Mouse (Mus musculus) liver, adult 2 months (tissue): Measurements from ENCODE around the gene Sdr39u1. TPM values are rescaled to one million over a fixed set of nuclear protein-coding genes. Genes with fewer than 3 reads are reported as not detected.

Experiments
- DNase-seq: peaks from one replicate; pipeline ENCODE4 v3.0.0-alpha.2; 2011; ENCODE audit warnings: low read depth, low spot score; ENCODE audit errors: extremely low read depth
- H3K27ac ChIP-seq: fragments of 200-500 bp; replicated peaks from 2 replicates; pipeline ENCODE4 v1.5.1; 2012; ENCODE audit warnings: low read depth, mild to moderate bottlenecking, control low read depth, inconsistent platforms, low read length; ENCODE audit not compliant: insufficient read depth
- H3K27me3 ChIP-seq: fragments of 200-500 bp; 2 replicates; pipeline ENCODE4 v1.6.1; 2012; ENCODE audit warnings: mild to moderate bottlenecking, moderate library complexity, low read length, inconsistent platforms; ENCODE audit not compliant: control insufficient read depth, insufficient read depth
- H3K36me3 ChIP-seq: fragments of 200-500 bp; 2 replicates; pipeline ENCODE4 v1.6.1; 2012; ENCODE audit warnings: low read length, inconsistent platforms; ENCODE audit not compliant: control insufficient read depth, insufficient read depth
- H3K4me1 ChIP-seq: fragments of 200-500 bp; 2 replicates; pipeline ENCODE4 v1.6.1; 2011; ENCODE audit warnings: low read length; ENCODE audit not compliant: control insufficient read depth, insufficient read depth
- H3K4me3 ChIP-seq: fragments of 200-500 bp; 2 replicates; pipeline ENCODE4 v1.5.1; 2011; ENCODE audit warnings: low read depth, mild to moderate bottlenecking, control low read depth, low read length, moderate library complexity; ENCODE audit not compliant: insufficient read depth
- H3K79me2 ChIP-seq: fragments of 200-500 bp; 2 replicates; pipeline ENCODE4 v1.6.1; 2012; ENCODE audit warnings: inconsistent platforms, mild to moderate bottlenecking, low read length, moderate library complexity; ENCODE audit not compliant: control insufficient read depth, insufficient read depth
- H3K9ac ChIP-seq: fragments of 200-500 bp; 2 replicates; pipeline ENCODE4 v1.6.1; 2012; ENCODE audit warnings: low read depth, mild to moderate bottlenecking, control low read depth, inconsistent platforms, low read length
- CTCF ChIP-seq: fragments of 200-500 bp; IDR thresholded peaks from 2 replicates; pipeline ENCODE4 v1.5.1; 2011; ENCODE audit warnings: low read depth, low read length, control low read depth
- POLR2A ChIP-seq: fragments of 200-500 bp; IDR thresholded peaks from 2 replicates; pipeline ENCODE4 v1.6.1; 2011; ENCODE audit warnings: low read length, control low read depth; ENCODE audit not compliant: insufficient read depth; ENCODE audit errors: extremely low read depth
- WGBS: fragments of 180-500 bp; shearing (Covaris S2); methylation state at CpG from one replicate; pipeline ENCODE4 v1.1.7; 2018; 5-methylcytosine and 5-hydroxymethylcytosine counted together
- polyA plus RNA-seq: library from polyadenylated mRNA; depleted of rRNA; stranded (reverse); fragments of >200 nt; gene quantifications from 2 replicates; pipeline ENCODE4 v1.2.3, GENCODE M21; 2012
- total RNA-seq: library from RNA; depleted of rRNA; stranded (reverse); fragments of >200 nt; gene quantifications from 2 replicates; pipeline ENCODE4 v1.2.3, GENCODE M21; 2014

Sdr39u1 gene
- total and polyA plus RNA-seq, 2 experiments = 10.4 to 16.1 TPM

DNA sequence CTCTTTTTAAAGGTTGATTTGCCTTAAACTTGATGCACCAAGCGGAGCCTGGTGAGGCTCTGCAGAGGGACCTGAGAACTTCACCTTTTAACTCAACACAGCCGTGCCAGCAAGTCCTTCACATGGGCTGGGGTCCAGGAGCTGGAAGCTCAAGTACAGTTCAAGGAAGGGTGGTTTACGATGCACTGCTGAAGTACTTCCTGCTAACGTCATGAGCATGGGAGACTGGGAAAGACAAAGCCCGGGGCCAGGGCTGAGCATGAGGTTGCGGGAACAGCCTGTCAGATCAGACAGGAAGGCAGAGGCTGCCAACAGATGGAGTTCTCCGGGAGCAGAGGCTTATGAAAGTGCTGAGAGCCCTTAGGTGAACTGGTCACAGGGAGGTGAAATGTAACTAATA, 33.5 kb upstream of the Sdr39u1 start:
- TF ChIP-seq POLR2A = no peak
- no peak for TF ChIP-seq CTCF
- no peaks in the 10 kb centered on the region for H3K27me3 ChIP-seq
- DNase-seq = no peak
- H3K9ac ChIP-seq = no peak overlapping the region
- H3K79me2 ChIP-seq = no peaks in the 10 kb centered on the region
- H3K4me3 ChIP-seq = no peak overlapping the region
- 61% methylated on average over 7 of the region's 7 CpGs for WGBS
- H3K27ac ChIP-seq = no peak overlapping the region
- no peaks in the 10 kb centered on the region for H3K4me1 ChIP-seq
- no peaks in the 10 kb centered on the region for H3K36me3 ChIP-seq

DNA sequence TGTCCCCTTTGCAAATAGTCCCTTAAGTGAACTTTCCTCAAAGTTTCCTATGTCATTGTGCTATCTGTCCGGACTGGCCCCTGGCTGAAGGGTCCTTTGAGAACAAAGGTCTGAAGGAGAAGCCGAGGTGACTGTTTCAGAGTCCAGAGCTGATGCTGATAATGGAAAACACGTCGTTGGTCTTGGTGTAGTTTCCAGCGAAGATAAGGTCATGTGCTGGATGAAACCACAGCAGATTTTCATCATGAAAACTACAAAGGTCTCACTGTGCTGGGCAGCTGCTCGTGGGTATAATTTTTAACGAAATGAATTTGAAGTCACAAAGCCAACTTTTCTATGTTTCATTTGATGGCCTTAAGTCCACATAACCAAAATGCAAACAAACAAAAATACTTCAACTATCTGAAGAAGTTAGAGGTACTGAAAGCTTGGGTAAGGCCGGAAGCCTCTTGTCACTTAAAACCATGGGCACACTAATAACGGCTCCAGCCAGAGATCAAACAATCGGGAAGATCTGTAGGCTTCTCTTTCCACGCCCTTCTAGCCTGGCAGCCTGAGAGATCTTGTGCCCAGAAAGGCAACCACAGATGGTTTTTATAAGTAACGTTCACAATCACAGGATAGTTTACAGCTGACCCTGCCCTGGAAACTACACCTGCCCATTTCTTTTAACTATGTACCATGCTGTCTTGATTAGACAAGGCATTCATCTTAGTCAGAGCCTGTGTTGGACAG, 29.3 kb upstream of the Sdr39u1 start:
- no peaks in the 10 kb centered on the region for H3K27me3 ChIP-seq
- H3K27ac ChIP-seq = no peak overlapping the region
- no peaks in the 10 kb centered on the region for H3K4me1 ChIP-seq
- no peak overlapping the region for H3K4me3 ChIP-seq
- H3K9ac ChIP-seq = no peak overlapping the region
- H3K79me2 ChIP-seq = no peaks in the 10 kb centered on the region
- TF ChIP-seq POLR2A (no peak), CTCF (no peak)
- WGBS = 74% methylated on average over 12 of the region's 12 CpGs
- DNase-seq = no peak
- no peaks in the 10 kb centered on the region for H3K36me3 ChIP-seq

DNA sequence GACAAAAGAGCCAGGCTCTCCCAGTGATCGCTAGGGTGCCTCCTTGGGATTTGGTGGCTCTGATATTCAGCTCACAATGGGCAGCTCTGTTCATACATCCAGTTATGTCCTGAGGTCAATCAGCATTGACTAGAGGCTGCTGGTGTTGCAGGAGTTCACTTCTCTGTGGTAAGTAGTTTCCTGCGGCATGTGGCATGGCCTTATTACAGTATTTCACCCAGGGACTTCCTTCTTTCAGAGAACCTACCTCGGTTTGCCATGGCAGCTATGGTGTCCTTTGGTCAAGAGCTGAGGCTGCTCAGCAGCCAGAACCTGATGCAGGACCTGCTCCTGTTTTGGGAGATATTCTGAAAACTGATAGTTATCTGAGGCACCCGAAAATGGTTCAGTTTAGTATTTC, 26.8 kb upstream of the Sdr39u1 start:
- 84% methylated on average over 4 of the region's 4 CpGs for WGBS
- no peaks in the 10 kb centered on the region for H3K27me3 ChIP-seq
- TF ChIP-seq CTCF (no peak), POLR2A (no peak)

DNA sequence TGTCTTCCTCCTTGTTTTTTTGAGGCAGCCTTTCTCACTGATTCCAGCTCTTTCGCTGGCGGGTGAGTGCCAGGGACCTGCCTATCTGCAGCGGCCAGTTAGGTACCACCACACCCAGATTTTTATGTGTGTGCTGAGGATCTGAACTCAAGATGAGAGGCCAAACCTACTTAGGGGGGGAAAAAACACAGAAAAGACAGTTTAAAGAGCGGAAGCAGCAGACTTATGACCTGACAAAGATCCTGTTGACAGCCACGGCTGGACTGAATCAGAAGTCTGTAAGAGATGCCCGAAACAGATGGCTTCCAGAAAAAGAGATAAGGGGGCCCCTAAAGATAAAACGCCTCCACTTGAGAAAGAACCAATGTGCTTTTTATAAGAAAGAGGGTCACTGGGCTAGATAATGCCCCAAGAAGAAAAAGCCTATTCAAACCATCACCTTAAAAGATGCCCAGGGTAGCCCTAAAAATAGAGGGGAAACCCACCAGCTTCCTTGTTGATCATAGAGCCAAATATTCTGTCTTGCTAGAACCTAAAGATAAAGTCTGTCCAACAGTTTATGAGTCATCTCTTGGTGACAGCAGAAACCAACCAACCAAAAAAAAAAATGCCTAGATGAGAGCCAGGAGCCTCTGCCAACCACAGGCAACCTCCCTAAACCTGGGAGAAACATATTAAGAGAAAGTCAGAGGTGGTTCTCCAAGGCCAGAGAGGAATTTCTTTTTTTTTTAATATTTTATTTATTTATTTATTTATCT, 22.6 kb upstream of the Sdr39u1 start:
- Histone ChIP-seq H3K27me3 (no peaks in the 10 kb centered on the region), H3K4me1 (no peaks in the 10 kb centered on the region), H3K79me2 (no peaks in the 10 kb centered on the region), H3K27ac (no peak overlapping the region), H3K4me3 (no peak overlapping the region), H3K36me3 (no peaks in the 10 kb centered on the region), H3K9ac (no peak overlapping the region)
- no peak for DNase-seq
- WGBS = 66% methylated on average over 7 of the region's 7 CpGs
- TF ChIP-seq POLR2A (no peak), CTCF (no peak)

More for the DNA sequence above, 26.8 kb upstream of the Sdr39u1 start:
- Histone ChIP-seq H3K36me3 (no peaks in the 10 kb centered on the region), H3K27ac (no peak overlapping the region), H3K4me1 (no peaks in the 10 kb centered on the region), H3K4me3 (no peak overlapping the region), H3K79me2 (no peaks in the 10 kb centered on the region), H3K9ac (no peak overlapping the region)
- no peak for DNase-seq

DNA sequence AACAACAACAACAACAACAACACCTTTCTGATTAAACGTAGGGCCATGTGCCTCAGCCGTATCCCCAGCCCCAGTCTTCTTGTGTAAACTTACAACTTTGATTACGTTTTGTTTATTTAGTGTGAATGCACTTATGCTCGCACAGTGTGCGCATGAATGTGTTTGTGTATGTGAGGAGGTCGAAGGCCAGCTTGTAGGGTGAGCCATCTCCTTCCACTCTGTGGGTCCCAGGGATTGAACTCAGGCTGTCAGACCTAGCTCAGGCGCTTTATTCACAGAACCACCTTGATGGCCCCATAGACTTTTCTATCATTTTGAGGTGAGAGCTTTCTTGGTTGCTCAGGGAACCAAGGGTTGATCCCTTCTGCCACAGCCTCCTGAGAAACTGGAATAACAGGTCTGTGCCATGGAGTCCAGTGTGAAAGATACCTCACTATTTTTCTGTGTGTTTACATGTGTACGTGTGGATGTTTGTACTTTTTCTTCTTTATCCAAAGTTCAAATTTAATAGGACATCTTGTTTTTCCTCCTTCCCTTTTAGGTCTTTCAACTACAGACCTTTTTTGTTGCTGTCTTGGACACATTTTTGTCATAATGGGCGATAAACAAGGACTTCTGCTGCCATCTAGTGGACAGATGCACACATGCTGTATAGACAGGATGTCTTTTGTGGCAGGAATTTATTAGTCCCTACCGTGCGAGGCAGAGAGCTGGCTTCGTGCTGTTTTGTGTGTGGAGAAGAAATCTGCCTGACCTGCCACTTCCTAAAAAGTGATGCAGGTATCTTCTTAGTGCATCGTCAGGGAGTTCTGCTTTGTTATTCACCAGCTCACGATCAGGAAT, 18.4 kb upstream of the Sdr39u1 start:
- Histone ChIP-seq H3K27me3 (no peaks in the 10 kb centered on the region), H3K9ac (no peak overlapping the region), H3K36me3 (no peaks in the 10 kb centered on the region), H3K4me1 (no peaks in the 10 kb centered on the region), H3K27ac (no peak overlapping the region), H3K79me2 (no peaks in the 10 kb centered on the region), H3K4me3 (no peak overlapping the region)
- 25% methylated on average over 14 of the region's 14 CpGs for WGBS
- DNase-seq = peak; percentile 74
- TF ChIP-seq POLR2A (no peak), CTCF (peak; percentile 61)
